Mouse (Mus musculus) thymus, adult 2 months (tissue): ENCODE measurements around the gene Wrap53.
A peak's percentile ranks its signal among the peaks of the same experiment; 100 is the strongest.

Experiments used
- CTCF ChIP-seq: fragments of 200-500 bp; IDR thresholded peaks from 2 replicates; pipeline ENCODE4 v1.5.1; 2012; ENCODE audit warnings: mild to moderate bottlenecking, control low read depth, low read length, moderate library complexity, borderline replicate concordance; ENCODE audit not compliant: control insufficient read depth, poor library complexity, insufficient read depth; ENCODE audit errors: extremely low read depth
- POLR2A ChIP-seq: fragments of 200-500 bp; IDR thresholded peaks from 2 replicates; pipeline ENCODE4 v1.6.1; 2012; ENCODE audit warnings: mild to moderate bottlenecking, low read length, control low read depth, moderate library complexity; ENCODE audit not compliant: control insufficient read depth, poor library complexity, insufficient read depth; ENCODE audit errors: extremely low read depth

DNA sequence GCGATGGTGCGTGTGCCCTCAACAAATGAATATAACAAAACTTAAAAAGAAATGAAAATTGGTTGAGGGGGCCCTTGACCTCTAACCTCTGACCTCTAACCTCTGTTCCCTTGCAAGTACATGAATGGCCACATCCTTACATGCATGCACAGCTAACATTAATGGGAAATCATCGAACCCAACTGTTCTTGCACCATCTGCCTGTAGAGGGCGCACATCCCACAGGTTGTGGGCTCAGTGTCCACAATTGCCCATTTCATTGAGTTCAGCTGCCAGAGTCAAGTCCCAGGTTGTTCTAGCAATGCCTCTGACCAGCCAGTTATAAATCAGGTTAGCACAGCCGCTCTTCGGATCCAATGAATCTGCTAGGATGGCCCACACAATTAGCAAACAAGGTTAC is 48.2 kb upstream of the Wrap53 start:
- peak; percentile 68; the same call in 1 of the 2 replicates for TF ChIP-seq CTCF
- TF ChIP-seq POLR2A, result no peak
